Mouse (Mus musculus) heart, embryonic 11.5 days (tissue): ENCODE results near the gene Cfap58. TPM values are rescaled to one million over a fixed set of nuclear protein-coding genes. Genes with fewer than 3 reads are reported as not detected.
A peak's percentile ranks its signal among the peaks of the same experiment; 100 is the strongest.

Source experiments
- ATAC-seq: fragments of 200-750 bp; cut with Nextera tagmentation; replicated peaks from 2 replicates; pipeline ENCODE4 v1.8.0; 2017; ENCODE audit warnings: moderate library complexity; ENCODE audit not compliant: insufficient number of reproducible peaks, low FRiP score, low TSS enrichment
- H3K27ac ChIP-seq: fragments of 300-500 bp; sonication (generic); 2 replicates; pipeline ENCODE4 v1.5.1; 2014; ENCODE audit warnings: mild to moderate bottlenecking, low read depth, low read length
- H3K27me3 ChIP-seq: fragments of 300-500 bp; sonication (generic); 2 replicates; pipeline ENCODE4 v1.6.1; 2014; ENCODE audit warnings: mild to moderate bottlenecking, low read length, mixed read lengths; ENCODE audit not compliant: control insufficient read depth, insufficient read depth
- H3K36me3 ChIP-seq: fragments of 300-500 bp; sonication (generic); 2 replicates; pipeline ENCODE4 v1.6.1; 2014; ENCODE audit warnings: mild to moderate bottlenecking, low read length, moderate library complexity, mixed read lengths; ENCODE audit not compliant: control insufficient read depth, insufficient read depth
- H3K4me1 ChIP-seq: fragments of 300-500 bp; sonication (generic); 2 replicates; pipeline ENCODE4 v1.6.1; 2014; ENCODE audit warnings: low read length; ENCODE audit not compliant: control insufficient read depth, insufficient read depth
- H3K4me2 ChIP-seq: fragments of 300-500 bp; sonication (generic); 2 replicates; pipeline ENCODE4 v1.6.1; 2014; ENCODE audit warnings: mild to moderate bottlenecking, moderate library complexity
- H3K4me3 ChIP-seq: fragments of 300-500 bp; sonication (generic); 2 replicates; pipeline ENCODE4 v1.5.1; 2014; ENCODE audit warnings: low read depth, low read length
- H3K9ac ChIP-seq: fragments of 300-500 bp; sonication (generic); 2 replicates; pipeline ENCODE4 v1.6.1; 2014; ENCODE audit warnings: mild to moderate bottlenecking, low read depth, low read length, moderate library complexity
- H3K9me3 ChIP-seq: fragments of 300-500 bp; sonication (generic); replicated peaks from 2 replicates; pipeline ENCODE4 v1.6.1; 2016; ENCODE audit warnings: low read length; ENCODE audit not compliant: control insufficient read depth
- WGBS: fragments of 180-500 bp; shearing (Covaris S2); extraction: QIAGEN DNeasy Blood & Tissue Kit; methylation state at CpG from one replicate; pipeline ENCODE4 v1.1.7; 2014; ENCODE audit not compliant: insufficient replicate concordance; 5-methylcytosine and 5-hydroxymethylcytosine counted together
- polyA plus RNA-seq: library from polyadenylated mRNA; unstranded; fragments of >200 nt; fragmentation: Nextera tagmentation; extraction: Ambion mirVana; gene quantifications from 2 replicates; pipeline ENCODE4 v1.2.1, GENCODE M21; 2014

Gene Cfap58
- polyA plus RNA-seq, 1 experiment from 2014 or later = 0.16 TPM

DNA sequence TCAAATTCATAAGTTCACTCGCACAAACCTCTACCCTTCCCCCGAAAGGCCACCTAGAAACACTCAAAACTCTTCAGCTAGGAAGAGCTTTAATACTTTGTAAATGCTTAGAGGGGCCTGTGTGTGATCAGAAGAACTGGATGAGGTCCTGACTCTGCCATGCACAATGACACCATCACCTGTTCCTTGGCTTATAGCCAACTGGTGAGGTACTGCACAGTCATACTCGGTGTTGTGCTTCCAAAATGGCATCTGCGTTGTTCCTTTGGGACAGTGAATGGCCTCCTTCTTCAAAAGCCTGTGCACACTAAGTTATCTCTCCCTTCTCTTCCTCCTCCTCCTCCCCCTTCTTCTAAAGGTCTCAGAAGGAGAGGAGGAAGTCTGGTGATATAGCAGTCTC lies 26.7 kb upstream of the Cfap58 start:
- H3K4me2 ChIP-seq = no peak overlapping the region

DNA sequence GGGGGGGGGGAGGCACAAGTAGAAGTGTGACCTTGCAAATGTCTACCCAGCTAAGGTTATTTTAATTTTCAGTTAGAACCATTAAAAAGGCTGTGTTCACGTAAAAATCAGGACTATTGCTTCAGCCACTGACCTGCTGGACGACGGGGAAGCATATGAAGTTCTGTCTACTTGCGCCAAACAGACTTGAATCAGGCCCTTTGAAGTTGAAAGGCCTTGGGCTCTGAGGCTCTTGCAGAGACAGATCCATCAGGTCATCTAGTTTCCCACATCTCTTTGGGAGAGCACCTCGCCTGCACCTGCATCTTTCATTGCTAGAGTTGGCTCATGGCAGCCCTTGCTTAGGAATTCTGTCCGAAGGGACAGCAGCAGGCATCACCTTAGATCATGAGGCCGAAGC lies 24.1 kb upstream of the Cfap58 start:
- no peak for ATAC-seq
- Histone ChIP-seq H3K27me3 (no peaks in the 10 kb centered on the region), H3K27ac (no peak overlapping the region), H3K4me1 (peaks cover 39% of the 10 kb centered on the region), H3K9ac (no peak overlapping the region), H3K36me3 (no peaks in the 10 kb centered on the region; the same call in 1 of the 2 replicates), H3K4me3 (no peak overlapping the region), H3K4me2 (no peak overlapping the region), H3K9me3 (no peaks in the 10 kb centered on the region)
- 89% methylated on average over 7 of the region's 7 CpGs for WGBS

More for the DNA sequence above, 26.7 kb upstream of the Cfap58 start:
- Histone ChIP-seq H3K9ac (no peak overlapping the region), H3K9me3 (no peaks in the 10 kb centered on the region), H3K36me3 (no peaks in the 10 kb centered on the region; the same call in 1 of the 2 replicates), H3K27ac (no peak overlapping the region), H3K4me1 (peaks cover 30% of the 10 kb centered on the region), H3K27me3 (no peaks in the 10 kb centered on the region), H3K4me3 (no peak overlapping the region)
- no peak for ATAC-seq
- WGBS = 78% methylated on average over 4 of the region's 4 CpGs

DNA sequence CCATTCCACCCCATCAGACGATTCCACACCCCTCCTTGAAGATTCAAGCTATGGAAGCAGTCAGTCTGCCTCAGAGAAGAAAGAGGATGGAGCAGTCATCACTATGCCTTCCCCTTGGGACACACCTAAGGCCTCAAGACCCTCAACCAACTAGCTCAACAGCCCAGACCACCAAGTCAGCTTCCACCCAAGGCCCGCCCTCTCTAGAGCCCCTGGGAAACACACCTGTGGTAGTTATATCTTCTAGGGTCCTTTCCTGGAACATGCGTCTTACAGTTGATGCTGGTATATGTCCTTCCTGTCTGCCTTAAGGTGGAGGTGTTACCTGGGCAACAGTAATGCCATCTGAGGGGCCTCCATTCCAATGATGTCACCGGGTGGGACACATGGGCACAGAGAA lies 23.3 kb upstream of the Cfap58 start:
- H3K4me2 ChIP-seq = no peak overlapping the region
- H3K27ac ChIP-seq = no peak overlapping the region
- peaks cover 31% of the 10 kb centered on the region for H3K4me1 ChIP-seq
- H3K27me3 ChIP-seq = no peaks in the 10 kb centered on the region
- ATAC-seq = no peak
- no peak overlapping the region for H3K9ac ChIP-seq
- no peak overlapping the region for H3K4me3 ChIP-seq
- no peaks in the 10 kb centered on the region for H3K9me3 ChIP-seq
- 88% methylated on average over 4 of the region's 4 CpGs for WGBS
- H3K36me3 ChIP-seq = no peaks in the 10 kb centered on the region; the same call in 1 of the 2 replicates

DNA sequence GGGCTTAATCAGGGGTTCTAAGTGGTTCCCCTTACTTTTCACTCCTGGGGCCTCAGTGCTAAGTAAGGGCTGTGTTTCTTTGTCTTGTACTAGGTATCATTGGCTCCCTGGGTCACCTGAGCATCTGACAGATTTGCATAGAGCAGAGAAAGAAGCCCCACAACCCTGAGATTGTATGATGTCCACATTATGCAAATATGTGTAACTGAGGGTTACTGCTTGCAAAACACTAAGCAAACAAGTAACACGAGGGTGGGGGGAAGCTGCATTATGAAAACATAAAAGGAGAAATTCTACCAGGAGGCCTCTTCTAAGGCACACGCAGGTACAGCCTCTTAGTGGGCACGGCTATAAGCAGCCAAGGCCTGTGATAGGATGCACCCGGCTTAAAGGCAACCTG lies 22.2 kb upstream of the Cfap58 start:
- Histone ChIP-seq H3K27me3 (no peaks in the 10 kb centered on the region), H3K4me3 (no peak overlapping the region), H3K36me3 (no peaks in the 10 kb centered on the region; the same call in 1 of the 2 replicates), H3K4me1 (peaks cover 24% of the 10 kb centered on the region), H3K9ac (0 out of 2 replicates have a peak overlapping the region, but pooled peaks have one; percentile 18), H3K27ac (no peak overlapping the region), H3K9me3 (no peaks in the 10 kb centered on the region), H3K4me2 (no peak overlapping the region)
- ATAC-seq = no peak
- WGBS = 76% methylated on average over 4 of the region's 4 CpGs

DNA sequence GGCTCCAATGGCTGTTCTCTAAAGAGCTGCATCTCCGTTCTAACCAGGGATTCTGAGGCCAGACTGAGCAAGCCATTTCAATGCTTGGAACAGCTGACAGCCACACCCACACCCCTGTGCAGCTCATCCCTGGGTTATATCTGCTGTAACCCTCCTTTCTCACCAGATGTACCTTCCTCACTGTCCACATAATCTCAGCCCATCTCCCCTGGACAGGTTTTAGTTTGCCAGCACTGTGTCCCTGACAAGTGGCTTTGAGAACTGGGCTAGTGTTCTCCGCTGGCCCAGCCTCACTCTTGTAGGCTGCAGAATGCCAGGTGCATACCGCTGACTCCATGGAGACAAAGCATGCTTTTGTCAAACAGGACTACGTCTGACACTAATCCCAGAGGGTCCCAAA lies 20.1 kb upstream of the Cfap58 start:
- H3K9me3 ChIP-seq = no peaks in the 10 kb centered on the region
- H3K36me3 ChIP-seq = no peaks in the 10 kb centered on the region; the same call in 1 of the 2 replicates
- H3K27ac ChIP-seq = no peak overlapping the region
- peak overlapping the region; percentile 86 for H3K4me2 ChIP-seq
- ATAC-seq = no peak
- WGBS = 35% methylated on average over 4 of the region's 4 CpGs
- peaks cover 13% of the 10 kb centered on the region for H3K4me1 ChIP-seq
- H3K4me3 ChIP-seq = peak overlapping the region; percentile 68
- no peaks in the 10 kb centered on the region for H3K27me3 ChIP-seq
- H3K9ac ChIP-seq = peak overlapping the region; percentile 89

DNA sequence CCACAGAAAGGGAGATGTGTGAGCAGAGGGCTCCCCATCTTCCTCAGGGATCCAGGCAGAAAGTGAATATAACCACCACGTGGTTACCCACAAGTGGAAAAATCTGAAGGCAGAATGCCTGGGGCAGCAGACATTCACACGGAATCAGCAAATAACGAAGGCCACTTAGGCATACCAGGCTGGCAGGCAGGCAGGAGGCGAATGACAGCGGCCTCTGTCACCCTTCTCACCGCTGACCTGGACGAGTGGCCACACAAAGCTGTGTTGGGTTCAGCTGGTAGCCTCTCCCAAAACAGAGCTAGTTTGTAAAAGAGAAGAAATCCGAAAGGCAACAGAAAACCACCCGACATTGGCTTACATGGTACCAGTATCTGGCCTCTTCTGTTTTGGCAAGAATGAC lies 19.5 kb upstream of the Cfap58 start:
- 22% methylated on average over 9 of the region's 9 CpGs for WGBS

DNA sequence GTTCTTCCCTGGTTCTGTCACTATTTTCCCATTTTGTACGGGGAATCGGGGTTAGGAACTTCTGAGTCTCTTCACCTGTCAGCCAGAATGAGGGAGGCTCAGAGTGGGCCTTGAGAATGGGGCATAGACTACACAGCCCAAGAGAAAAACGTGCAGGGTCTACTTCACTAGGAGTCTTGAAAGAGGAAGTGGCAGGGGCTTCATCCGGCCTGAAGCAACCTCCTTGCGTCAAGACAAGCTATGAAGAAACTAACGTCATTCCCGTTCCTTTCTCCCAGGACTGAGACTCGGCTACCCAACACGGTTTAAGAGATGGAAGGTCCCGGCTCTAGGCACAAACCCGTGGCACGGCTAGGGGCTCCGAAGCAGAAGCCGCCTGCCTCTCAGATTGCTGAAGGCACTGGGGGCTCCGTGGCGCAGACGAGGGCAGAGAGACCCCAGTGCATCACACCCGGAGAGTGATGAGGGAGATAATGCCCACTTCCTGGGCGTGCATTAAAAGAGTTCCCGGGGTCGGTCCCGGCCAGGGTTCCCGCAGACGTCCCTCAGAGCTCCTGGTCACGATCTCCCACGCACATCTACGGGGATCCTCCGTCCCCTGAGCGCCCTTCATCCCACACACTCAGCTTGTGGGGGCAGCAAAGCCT lies 18.9 kb upstream of the Cfap58 start:
- Histone ChIP-seq H3K36me3 (no peaks in the 10 kb centered on the region; the same call in 1 of the 2 replicates), H3K4me2 (peak overlapping the region; percentile 86), H3K9ac (peak overlapping the region; percentile 89), H3K27me3 (no peaks in the 10 kb centered on the region), H3K4me3 (peak overlapping the region; percentile 68), H3K27ac (peak overlapping the region; percentile 92), H3K4me1 (peaks cover 13% of the 10 kb centered on the region), H3K9me3 (no peaks in the 10 kb centered on the region)
- under 1% methylated on average over 29 of the region's 29 CpGs for WGBS
- no peak for ATAC-seq

More for the DNA sequence above, 19.5 kb upstream of the Cfap58 start:
- peak overlapping the region; percentile 68 for H3K4me3 ChIP-seq
- H3K4me2 ChIP-seq = peak overlapping the region; percentile 86
- no peaks in the 10 kb centered on the region for H3K27me3 ChIP-seq
- peaks cover 13% of the 10 kb centered on the region for H3K4me1 ChIP-seq
- no peak for ATAC-seq
- H3K27ac ChIP-seq = peak overlapping the region; percentile 92
- no peaks in the 10 kb centered on the region for H3K9me3 ChIP-seq
- no peaks in the 10 kb centered on the region; the same call in 1 of the 2 replicates for H3K36me3 ChIP-seq
- H3K9ac ChIP-seq = peak overlapping the region; percentile 89

DNA sequence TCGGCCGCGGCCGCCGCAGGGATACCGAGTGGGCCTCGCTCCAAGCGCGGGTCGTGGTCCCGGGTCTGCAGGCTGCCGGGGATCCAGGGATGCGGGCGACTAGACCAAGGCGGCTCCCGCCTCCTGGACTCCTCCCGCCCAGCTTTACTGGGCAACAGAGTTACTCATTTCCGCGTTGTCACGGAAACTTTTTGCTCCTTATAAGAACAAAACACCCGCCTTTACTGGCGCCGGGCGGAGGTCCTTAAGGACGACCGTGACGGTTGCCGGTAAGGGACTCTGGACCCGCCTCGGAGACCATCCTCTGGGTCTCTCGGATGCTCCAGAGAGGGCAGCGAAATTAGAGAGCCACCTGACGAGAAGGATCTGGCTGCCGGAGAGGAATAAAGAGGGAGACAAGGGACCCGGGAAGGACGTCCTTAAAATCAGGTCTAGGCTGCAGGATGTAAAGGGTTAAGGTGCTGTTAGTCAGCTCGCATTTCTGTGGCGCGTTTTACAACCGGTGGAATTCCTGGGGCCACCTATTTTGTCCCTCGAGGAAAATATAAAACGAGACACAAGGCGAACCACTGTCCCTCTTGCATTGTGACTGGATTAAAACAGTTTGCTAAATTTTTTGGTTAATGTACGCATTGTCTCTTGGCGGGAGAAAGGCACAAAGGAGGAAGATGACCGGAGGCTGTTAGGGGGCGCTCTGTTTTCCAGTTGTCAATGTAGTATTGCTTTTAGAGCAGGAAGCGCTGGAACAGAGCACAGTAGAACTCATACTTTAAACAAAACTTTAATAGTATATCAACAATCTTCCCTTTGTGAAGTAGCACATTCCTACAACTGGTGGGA lies 18.1 kb upstream of the Cfap58 start, which contains the start of the genes Cfap43 and Itprip:
Gene Cfap43, minus strand, starts transcription at position 162 of the 840 bp plus-strand sequence.
Gene Itprip, minus strand, starts transcription at position 174 of the 840 bp plus-strand sequence.
- Histone ChIP-seq H3K9ac (peak within 1 kb of the TSS; percentile 89), H3K27ac (peak within 1 kb of the TSS; percentile 92), H3K4me2 (peak within 1 kb of the TSS; percentile 86), H3K27me3 (no peaks in the 10 kb centered on the region), H3K36me3 (no peaks in the 10 kb centered on the region), H3K9me3 (no peaks in the 10 kb centered on the region), H3K4me1 (peaks cover 13% of the 10 kb centered on the region), H3K4me3 (peak within 1 kb of the TSS; percentile 68)
- WGBS = under 1% methylated on average over 48 of the region's 48 CpGs
- peak; percentile 79 for ATAC-seq
